Mouse (Mus musculus) kidney, postnatal 36 days (tissue): Measurements from ENCODE around the gene Olfr721-ps1.

Source experiments
- DNase-seq, 2 experiments: peaks; one replicate each; pipeline ENCODE4 v3.0.0; 2021 to 2022; ENCODE audit warnings: mixed read lengths in 2 of 2

Gene Olfr721-ps1

DNA sequence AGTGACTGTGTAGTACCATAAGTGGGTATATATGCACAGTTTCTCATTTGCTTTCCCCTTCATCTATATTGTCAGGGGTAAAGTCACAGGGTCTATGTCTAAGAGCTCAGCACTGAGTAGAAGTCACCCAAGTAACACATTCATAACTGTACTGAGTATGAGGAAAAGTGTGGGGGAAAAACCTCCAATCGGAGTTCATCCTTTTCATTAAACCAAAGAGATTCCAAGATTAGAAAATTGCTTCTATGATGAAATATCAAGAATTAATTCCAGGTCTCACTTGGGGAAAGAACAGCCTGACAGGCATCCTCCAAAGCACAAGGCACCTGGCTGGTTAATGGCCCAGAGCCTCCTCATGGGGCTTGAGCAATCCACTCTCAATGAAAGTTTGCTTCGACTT, at the start of gene Olfr721-ps1:
Gene Olfr721-ps1 (plus strand): TSS at position 301 of the 400 bp plus-strand sequence.
- no peak for DNase-seq

DNA sequence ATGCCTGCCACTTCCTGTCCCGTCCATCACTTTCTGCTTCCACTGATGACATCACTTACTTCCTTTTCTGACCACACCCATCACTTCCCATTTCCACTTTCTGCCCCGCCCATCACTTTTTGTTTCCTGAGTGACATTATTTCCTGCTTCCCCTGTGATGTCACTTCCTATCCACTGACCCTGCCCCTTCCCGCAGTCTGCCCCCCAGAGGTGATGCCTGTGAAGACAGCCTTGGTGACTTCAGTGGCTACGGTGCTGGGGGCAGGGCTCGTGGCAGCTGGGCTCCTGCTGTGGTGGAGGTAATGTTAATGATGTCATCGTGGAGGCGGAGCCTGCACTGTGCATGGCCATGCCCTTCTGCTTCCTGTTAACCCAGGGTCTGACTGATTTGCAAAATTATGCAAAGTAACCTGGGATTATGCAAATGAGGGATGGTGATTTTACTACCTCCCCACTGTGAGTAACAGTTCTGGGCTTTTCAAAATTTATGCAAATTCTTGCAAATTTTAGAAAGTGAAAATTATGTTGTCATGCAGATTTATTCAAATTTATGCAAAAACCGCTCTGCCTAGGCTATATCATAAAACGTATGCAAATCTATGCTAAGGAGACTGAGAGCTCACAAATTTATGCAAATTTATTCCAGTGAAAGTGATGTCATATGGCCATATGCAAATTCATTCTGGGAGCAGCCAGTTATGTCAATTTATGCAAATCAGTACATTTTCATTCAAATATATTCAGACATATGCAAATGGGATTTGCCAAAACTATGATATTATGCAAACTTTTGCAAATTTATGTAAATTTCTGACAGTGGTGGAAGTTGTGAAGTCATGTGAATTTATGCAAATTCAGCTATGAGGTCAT, 49.1 kb upstream of the Olfr721-ps1 start:
- no peak for DNase-seq

DNA sequence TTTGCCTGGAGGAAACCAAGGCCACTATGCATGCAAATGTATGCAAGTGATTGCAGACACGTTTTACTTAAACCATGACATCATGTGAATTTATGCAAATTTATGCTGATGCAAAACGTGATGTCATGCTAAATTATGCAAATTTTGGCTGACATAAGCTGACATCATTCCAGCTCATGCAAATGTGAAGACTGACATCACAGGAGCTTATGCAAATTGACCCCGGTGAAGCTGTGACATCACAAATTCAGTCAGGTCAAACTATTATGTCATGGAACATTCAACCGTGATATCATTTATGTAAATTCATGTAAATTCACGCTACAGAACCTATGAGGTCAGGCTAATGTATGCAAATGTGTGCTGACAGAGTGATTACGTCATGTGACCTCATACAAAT, 48.5 kb upstream of the Olfr721-ps1 start:
- DNase-seq = no peak

DNA sequence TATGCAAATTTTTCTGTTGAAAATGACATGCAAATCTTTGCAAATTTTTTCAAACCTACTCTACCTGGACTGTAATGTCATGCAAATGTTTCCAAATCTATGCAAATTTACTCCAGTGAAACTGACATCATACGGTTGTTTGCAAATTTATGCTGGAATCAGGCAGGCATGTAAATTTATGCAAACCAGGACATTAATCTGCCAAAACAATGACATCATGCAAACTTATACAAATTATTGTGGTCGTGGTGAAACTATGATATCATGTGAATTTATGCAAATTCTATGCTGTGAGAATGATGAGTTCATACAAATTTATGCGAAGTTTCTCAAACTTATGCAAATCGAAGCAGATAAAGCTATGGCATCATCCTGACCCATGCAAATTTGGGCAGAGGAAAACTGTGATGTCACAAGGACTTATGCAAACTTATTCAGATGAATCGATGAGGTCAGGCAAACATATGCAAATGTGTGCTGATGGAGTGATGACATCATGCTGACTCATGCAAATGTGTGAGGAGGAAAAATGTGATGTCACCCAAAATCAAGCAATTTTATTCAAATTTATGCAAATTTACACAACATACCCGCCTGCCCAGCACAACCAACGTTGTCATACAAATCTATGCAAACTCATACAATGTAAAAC, 47.9 kb upstream of the Olfr721-ps1 start:
- DNase-seq = no peak

DNA sequence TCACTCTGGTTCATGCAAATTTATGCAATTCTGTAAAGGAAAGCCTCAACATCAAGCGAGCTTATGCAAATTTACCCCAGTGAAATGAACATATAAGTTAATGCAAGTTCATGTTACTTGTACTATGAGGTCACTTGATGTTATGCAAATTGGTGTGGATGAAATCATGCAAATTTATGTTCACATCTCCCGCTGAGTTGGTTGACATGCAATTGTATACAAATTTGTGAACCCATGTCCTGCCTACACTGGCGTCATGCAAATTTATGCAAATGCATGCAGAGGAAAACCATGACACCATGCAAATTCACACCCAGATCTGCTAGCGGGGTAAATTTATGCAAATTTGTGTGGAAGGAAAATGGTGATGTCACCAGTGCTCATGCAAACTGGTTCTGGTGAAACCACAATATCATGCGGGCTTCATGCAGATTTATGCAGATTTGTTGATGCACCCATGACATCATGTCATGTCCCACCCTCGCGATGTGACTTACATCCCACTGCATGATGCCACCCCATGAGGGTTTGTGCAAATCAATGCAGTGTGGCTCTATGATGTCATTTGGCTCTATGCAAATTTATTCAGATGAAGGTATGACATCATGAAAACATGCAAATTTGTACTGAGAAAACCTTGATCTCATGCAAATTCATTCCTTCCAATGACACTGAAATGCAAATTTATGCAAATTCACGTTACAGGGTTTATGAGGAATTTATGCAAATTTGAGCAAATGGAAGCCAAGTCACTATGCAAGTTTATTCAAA, 47.2 kb upstream of the Olfr721-ps1 start:
- DNase-seq = no peak

DNA sequence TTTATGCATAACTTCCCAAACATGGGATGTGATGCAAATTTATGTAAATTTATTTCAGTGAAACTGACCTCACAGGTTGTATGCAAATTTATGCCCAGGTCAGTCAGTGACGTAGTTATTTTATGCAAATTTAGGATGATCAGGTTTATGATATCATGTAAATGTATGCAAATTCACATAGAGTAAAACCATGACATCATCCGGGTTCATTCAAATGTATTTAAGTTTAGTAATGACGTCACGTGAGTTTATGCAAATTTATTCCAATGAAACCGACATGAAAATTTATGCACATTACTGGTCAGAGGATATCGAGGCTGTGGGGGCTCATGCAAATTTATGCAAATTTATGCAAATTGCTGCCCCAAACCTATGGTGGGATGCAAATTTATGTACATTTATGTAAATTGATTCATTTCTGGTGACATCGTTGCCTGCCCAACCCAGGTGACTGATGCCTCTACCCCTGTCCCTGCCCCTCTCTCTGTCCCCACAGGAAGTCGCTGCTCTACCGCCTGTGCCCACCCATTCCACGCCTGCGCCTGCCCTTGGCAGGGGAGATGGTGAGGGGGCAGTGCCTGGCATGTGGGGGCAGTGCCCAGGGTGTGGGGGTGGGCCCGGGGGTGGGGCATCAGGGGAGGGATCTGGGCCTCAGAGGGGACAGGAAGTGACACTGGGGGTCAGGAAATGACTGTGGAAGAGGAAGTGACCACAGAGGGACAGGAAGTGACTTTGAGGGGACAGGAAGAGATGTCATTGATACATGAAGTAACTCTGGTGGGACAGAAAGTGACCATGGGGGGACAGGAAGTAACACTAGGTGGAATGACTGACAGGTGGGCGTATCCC, 46.4 kb upstream of the Olfr721-ps1 start:
- no peak for DNase-seq

DNA sequence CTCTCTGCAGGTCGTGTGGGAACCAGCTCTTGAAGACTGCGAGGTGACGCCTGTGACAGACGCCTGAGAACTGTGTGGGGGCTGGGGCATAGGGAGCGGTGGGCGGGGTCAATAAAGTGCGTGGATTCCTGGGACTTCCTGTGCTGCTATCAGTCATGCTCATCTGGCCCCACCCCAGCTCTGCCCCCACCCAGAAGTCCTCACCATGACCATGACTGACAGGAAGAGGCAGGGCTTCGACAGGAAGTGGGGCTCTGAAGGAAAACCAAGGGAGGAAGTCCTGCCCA, 45.8 kb upstream of the Olfr721-ps1 start:
- DNase-seq = no peak

DNA sequence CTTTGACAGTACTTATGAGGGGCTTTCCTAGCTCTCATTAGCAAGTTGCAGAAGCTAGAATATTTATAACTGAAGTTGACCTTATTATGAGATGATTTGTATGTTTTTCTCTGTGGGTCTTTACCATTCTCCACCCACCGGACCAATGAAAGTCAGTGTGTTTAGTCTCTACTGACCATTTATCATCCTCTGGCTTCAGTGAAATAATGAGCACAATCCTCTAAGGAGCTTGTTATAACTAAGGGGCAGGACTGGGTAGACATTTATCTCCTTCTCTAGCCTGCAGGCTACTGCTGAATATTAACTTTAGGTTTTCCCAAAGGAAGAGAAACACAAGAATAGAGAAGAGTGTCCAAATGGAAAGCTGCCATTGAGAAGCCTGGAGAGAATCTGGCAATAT, 5.6 kb upstream of the Olfr721-ps1 start:
- no peak for DNase-seq

DNA sequence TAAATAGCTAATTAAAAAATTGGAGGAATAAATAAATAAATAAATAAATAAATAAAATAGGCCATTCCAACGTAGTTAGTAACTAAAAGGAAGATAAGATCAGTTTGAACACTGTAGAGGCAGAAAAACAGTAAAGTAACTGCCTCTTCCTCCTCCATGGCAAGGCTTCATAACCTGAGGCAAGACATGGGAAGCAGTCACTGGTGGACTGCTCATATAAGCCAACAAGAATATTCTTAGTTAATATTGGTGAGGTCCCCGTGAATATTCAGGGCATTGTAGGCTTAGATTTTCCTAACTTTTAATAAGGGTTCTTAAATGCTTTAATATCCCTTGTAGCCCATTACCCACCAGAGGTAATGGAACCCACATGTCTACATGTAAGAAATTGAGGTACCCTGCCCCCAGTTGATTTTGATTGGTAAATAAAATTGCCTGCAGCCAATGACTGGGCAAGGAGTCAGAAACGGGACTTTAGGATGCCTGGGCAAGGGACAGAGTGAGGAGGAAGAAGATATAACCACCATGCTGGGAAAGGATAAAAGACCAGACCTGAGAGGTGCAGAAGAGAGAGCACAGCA, 35.1 kb downstream of the Olfr721-ps1 start:
- no peak for DNase-seq
